Mouse (Mus musculus) heart, postnatal 10 days (tissue): Measurements from ENCODE around the gene Rac2. TPM values are rescaled to one million over a fixed set of nuclear protein-coding genes. Genes with fewer than 3 reads are reported as not detected.

ENCODE experiments used
- DNase-seq, 2 experiments: peaks; one replicate each; pipeline ENCODE4 v3.0.0; 2021
- intact Hi-C: fragments of 180-260 bp; cut with DNase I; formaldehyde crosslinking; loops from one replicate; pipeline ENCODE4 v1.15.1; 2025
- total RNA-seq, 2 experiments: library from RNA; stranded (reverse); gene quantifications; 2 replicates each; pipeline ENCODE4 v1.2.3; 2021

Gene Rac2
- total RNA-seq, 2 experiments from 2014 or later = 4.6 to 4.7 TPM

- DNase-seq = no peak
- intact Hi-C loops = no loop called here
Observed at GRCm38 (mm10) chr15:78589936-78590335, 17.4 kb upstream of the Rac2 start.

DNA sequence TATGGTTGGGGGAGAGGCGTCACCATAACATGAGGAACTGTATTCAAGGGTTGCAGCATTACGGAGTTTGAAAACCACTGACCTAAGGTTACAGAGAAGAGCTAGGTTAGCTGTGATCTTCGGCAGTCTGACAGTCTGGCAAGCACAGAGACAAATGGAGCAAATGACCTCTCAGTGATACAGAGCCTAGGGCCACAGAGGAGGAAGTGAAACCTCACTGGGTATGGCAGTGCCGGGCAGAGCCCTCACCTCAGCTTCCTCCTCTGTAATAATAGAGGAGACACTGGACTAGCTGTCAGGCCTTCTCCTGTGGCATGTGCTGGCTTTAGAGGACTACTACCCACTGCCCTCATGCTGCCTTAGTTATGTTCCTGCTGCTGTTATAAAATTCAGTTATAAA lies 16.3 kb upstream of the Rac2 start:
- intact Hi-C loops = no loop called here

GRCm38 (mm10) chr15:78588049-78588448 lies 15.5 kb upstream of the Rac2 start:
- DNase-seq = no peak
- intact Hi-C loops = no loop called here

More for the DNA sequence above, 16.3 kb upstream of the Rac2 start:
- no peak for DNase-seq

DNA sequence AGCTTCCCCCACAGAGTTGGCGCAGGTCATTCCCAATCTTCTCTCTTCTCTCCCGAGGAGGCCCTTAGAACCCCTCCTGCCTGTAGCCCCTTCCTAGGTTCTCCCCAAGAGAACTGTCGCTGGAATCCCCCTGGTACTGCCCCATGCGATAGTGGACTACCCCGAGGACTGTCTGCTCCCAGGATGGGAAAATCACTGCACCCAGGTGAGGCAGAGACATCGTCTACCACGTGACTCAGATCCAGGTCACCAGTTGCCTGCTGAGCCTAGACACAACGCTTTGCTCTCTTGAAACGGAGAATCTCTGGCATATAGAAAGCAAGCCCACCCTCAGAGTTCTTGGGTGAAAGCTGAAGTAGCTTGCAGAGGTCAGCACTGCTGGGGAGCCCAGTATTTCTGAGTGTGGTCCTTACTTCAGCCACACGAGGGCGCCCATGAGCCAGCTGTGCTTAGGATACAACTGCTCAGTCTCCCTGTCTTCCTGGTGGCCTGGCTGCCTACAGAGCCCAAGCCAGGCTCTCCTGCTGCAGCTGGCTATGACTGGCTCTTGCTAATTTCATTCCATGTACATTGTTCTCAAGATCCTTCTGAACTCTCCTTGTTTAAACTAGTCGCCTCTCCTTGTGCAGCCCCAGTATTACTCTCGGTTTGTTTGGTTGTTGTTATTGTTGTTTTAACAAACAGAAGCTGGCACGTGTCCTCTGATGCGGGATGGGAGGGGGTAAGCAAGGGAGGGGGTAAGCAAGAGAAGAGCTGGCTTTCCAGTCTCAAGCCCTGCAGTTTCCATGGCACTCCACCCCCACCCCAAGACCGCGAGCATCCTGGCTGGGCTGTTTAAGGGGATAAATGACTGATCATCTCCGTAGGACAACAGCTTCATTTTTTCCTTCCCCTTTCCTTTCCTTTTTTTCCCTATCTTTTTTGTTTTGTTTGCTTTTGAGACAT lies 14.7 kb upstream of the Rac2 start:
- intact Hi-C loops = loop anchor here (1.0 kb wide), 1 partner anchor 157 kb away; no protein-coding TSS in a partner anchor

GRCm38 (mm10) chr15:78585404-78585803 lies 12.8 kb upstream of the Rac2 start:
- DNase-seq = no peak
- intact Hi-C loops = no loop called here

More for the DNA sequence above, 14.7 kb upstream of the Rac2 start:
- peak; percentile 85 to 93 for DNase-seq

DNA sequence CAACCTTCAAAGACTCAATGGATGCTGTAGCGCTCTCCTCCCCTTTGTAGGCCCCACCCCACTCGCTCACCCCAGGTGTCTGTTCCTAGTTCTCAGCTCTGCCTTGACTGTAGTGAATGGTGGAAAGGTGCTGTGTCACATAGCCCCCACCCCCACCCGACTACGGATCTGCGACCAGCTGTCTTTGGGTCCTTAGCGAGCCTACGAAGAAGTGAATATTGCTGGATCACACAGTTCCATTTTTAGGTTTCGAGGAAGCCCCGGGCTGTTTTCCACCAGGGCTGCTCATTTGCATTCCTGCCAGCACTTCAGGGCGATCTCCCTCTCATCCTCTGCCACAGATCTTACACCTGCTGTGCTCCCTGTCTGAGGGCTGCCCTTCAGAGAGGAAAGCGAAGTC lies 10.8 kb upstream of the Rac2 start:
- intact Hi-C loops = loop anchor here (2.0 kb wide), 3 partner anchors 51 to 137 kb away; no protein-coding TSS in a partner anchor
- DNase-seq = no peak

GRCm38 (mm10) chr15:78576284-78576810 lies 3.8 kb upstream of the Rac2 start:
- DNase-seq = no peak
- intact Hi-C loops = no loop called here

DNA sequence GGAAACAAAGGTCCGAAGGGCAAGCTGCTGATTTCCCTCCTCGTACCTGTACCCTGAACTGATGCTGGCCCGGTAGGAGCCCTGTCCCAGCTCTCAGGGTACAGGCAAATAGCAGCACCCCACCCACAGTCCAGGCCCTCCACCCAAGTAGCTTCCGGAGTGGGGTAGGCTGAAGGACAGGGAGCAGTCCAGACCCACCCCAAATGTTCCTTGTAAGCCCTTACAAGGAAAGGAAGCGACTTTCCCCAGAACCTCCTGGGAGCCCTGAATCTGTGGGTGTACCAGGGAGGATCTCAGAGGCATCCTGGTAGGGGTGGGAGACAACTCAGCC lies 348 bp downstream of the Rac2 start:
- intact Hi-C loops = no loop called here
- no peak for DNase-seq

- DNase-seq = peak; percentile 42 to 52
- intact Hi-C loops = no loop called here
Observed at GRCm38 (mm10) chr15:78571554-78572269, 871 bp downstream of the Rac2 start.

DNA sequence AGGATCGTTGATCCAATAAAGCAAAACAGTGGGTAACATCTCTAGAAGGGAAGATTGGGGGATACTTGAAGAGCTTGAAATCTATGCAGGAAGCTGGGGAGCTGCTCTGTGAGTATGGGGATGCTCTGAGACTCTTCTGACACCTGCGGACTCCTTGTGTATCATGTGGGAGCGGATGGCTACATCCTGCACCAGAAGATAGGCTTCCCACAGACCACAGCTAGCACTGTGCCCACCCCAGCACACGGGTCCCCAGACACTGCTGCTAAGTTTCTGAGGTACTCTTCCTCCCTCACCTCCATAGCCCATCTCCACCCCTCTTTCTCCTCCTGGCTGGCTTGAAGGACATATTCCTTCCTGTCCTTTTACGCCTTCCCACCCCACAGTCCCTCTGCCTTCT lies 2.4 kb downstream of the Rac2 start:
- no peak for DNase-seq

DNA sequence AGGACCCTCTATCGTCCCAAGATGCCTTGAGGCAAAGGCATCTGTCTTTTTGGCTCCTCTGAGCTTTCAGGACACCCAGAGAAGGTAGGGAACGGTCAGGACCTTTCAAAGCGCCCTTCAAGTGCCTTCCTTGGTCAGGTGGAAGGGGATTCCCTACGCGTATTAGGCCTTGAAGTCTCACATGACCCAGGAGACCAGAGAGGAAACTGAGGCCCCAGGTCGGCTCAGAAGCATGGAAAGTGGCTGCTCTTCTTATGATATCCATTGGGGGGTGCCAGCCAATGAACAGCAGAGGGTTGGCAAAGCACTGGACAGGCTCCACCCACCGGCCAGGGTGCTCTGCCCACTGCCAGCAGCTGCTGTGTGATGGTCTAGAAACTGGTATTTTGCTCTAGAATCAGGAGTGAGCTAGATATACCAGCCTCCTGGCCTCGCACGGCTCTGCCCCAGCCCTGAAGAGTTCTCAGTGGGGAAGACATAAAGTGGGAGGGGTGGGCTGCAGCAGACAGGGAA lies 4.9 kb downstream of the Rac2 start:
- intact Hi-C loops = no loop called here
- no peak for DNase-seq

More for the DNA sequence above, 2.4 kb downstream of the Rac2 start:
- intact Hi-C loops = no loop called here

DNA sequence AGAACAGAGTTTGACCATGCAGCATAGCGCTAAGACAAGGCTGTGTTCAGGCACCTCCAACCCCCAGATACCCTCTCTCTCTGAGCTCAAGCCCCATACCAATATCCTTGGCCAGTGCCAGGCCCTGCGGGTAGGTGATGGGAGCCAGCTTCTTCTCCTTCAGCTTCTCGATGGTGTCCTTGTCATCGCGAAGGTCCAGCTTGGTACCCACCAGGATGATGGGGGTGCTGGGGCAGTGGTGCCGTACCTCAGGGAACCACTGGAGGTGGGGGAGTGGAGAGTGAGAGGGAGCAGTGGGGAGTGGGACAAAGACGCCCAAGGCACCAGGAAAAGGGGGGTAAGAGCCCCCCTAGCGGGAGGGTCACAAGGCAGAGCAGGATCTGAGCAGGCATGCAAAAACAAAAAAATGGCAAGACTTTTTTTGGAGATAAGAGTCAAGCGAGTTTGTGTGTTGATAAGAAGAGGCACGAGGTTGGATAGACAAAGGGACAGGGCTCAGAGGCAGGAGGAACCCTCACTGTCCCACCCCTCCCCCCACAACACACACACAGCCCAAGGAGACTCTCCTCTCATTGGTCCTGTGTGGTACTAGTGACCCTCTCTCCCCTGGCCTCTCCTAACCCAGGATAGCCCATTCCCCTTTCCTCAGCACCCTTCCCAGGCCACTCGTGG lies 7.7 kb downstream of the Rac2 start:
- DNase-seq = no peak
- intact Hi-C loops = no loop called here

DNA sequence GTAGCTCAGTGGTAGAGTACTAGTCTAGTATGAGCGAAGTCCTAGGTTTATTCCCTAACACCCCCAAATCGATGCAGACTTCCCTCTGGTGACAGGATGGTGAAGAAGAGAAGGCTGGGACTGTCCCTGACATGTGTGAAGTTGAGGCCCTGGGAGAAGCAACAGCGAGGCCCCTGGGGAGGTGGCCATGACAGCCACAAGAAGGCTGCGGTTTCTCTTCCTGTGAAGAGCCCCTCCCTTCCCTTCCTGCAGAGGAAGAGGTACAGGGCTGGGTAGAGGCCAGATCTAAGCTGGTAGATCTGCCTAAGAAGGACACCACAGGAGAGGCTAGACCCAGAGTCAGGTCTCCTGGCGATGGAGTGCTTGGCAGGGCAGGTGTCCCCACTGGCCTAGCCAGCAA lies 8.6 kb downstream of the Rac2 start:
- no peak for DNase-seq
- intact Hi-C loops = no loop called here

- intact Hi-C loops = no loop called here
- no peak for DNase-seq
Observed at GRCm38 (mm10) chr15:78563344-78563743, 9.2 kb downstream of the Rac2 start.

DNA sequence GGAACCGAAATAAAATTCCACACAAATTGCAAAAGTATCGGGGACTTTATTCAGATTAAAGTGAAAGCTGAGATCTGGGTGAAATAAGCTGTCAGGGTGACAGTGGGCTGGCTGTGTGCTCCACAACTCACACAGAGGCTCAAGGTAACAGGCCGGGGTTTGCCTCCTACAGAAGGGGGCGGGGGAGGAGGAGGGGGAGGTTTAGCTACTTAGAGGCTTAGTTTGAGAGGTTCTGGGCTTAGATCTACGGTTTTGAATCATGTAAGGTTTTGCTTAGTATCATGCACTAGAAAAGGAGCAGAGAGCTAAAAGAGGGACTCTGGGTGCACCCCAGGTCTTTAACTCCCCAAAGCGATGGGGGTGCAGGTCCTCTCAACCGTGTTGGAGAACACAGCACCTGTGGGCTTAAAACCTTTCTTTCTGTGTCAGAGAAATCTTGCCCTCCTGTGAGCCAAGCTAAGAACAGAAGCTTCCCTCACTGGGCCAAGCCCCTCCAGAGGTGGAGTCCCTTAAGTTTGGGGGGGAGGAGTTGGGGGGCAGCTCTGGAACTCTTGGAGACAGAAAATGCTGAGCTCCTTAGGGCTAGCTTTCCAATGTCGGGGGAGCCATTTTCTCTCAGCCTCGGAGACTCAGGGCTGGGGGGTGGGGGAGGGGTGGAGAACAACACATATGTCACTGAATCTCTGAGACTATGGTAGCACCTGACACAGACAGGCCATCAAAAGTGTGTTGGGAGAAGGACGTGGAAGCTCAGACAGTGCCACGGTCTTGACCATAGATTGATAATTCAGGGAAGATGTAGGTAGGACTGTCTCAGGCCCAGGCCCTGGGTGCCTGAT lies 13.2 kb downstream of the Rac2 start:
- intact Hi-C loops = no loop called here
- no peak for DNase-seq

GRCm38 (mm10) chr15:78557693-78558535 lies 14.7 kb downstream of the Rac2 start:
- DNase-seq = no peak
- intact Hi-C loops = no loop called here

GRCm38 (mm10) chr15:78554545-78555313 lies 17.9 kb downstream of the Rac2 start:
- peak in 1 of 2 experiments; percentile 29 for DNase-seq
- intact Hi-C loops = no loop called here

GRCm38 (mm10) chr15:78549189-78549734 lies 23.3 kb downstream of the Rac2 start:
- DNase-seq = no peak
- intact Hi-C loops = no loop called here
